Mouse (Mus musculus) left cerebral cortex, postnatal 4 days (tissue): ENCODE data around the gene Vwf. TPM values are rescaled to one million over a fixed set of nuclear protein-coding genes. Genes with fewer than 3 reads are reported as not detected.
A peak's percentile ranks its signal among the peaks of the same experiment; 100 is the strongest.

Experiments used
- DNase-seq: peaks from one replicate; pipeline ENCODE4 v3.0.0-alpha.2; 2022
- intact Hi-C: fragments of 180-260 bp; cut with DNase I; formaldehyde crosslinking; loops from one replicate; pipeline ENCODE4 v1.15.1; 2025
- total RNA-seq, 2 experiments: library from RNA; stranded (reverse); gene quantifications; 2 replicates each; pipeline ENCODE4 v1.2.3; 2021

The Vwf gene
- total RNA-seq: 10 to 100 TPM; 24.1 to 28.2 TPM

DNA sequence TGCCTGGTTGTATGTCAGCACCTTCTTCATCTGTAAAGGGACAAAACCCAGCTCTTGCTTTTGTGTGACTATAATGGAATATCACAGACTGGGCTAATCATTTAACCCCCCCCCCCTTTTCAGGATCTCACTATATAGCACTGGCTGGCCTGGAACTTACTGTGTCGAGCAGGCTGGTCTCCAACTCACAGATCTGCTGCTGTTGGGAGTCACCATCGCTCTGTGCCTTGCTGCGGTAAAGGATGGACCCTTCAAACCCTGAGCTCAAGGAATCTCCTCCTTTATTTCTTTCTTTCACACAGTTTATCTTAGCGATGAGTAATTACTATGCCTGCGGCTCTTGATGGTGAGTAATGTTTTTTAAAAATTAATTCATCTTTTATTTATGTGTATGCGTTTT lies at the start of gene Vwf:
Gene Vwf (plus strand): TSS at position 301 of the 400 bp plus-strand sequence.
- intact Hi-C loops: no loop called here
- no peak for DNase-seq

DNA sequence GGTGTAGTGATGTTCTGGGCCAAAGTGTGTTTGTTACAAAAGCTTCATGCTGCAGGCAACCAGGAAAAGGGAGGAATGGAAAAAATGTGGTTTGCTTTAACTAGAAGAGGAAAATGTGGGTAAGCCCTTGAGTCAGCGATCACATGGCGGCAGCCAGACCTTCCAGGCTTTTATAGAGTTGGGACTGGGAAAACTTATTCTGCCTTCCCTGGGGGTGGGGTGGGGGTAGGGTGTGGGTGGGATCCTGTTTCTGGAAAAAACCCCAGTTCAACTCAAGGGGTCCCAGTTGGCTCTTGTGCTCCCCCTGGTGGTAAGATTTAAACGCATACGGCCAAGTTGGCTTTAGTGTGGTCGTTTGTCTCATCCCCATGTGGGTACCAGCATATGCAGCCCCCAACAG lies 48.5 kb upstream of the Vwf start:
- intact Hi-C loops: no loop called here
- no peak for DNase-seq

DNA sequence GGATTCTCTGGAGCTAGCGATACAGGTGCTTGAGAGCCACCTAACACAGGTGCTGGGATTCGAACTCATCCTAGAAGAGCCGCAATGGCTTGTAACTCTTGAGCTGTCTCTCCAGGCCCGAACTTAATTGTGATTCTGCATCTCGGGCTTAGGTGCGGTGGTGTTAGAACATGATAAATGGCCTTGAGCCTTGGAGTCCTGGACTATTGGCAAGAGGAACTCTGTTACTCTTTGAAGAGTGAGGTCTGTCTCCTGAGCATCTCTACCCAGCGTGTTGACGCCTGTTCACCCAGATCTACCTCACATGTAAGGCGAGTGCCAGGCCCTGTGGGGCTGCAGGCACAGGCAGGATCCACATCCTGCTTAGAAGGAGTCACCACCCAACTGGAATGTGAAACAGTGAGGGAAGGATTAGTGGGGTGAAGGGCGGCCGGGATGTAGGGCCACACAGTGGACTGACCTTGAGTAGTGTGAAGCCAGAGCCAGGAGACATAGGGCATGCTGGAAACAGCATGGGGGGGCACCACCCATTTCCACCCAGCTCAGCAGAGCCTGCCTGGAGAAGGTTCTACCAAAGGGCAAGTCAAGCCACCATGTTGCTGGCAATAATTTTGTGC lies 43.3 kb upstream of the Vwf start:
- intact Hi-C loops: no loop called here
- DNase-seq: no peak

DNA sequence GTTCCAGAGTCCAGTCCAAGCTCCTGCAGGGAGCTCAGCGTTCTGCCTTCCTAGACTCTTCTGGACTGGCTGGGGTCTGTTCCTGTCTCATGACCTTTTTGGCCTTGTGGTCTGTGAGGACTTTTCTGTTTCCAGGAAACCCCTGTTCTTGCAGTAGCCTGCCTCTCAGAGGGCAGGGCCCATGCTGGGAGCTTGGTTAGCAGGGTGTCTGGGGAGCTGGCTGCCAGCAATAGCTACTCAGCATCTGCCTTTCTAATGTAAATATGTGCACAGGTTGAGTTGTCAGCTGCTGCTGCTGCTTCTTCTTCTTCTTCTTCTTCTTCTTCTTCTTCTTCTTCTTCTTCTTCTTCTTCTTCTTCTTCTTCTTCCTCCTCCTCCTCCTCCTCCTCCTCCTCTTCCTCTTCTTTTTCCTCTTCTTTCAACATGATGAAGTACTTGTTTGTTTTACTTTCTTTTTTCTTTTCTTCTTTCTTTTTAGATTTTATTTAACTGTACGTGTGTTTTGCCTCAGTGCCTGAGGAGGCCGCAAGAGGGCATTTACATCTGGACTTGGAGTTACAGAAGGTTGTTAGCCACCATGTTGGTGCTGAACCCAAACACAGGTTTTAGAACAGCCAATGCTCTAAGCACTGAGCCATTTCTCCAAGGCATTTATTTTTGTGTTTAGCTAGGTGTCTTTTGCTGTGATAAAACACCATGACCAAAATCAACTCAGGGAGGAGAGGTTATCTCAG lies 41.8 kb upstream of the Vwf start:
- no peak for DNase-seq
- intact Hi-C loops: no loop called here

DNA sequence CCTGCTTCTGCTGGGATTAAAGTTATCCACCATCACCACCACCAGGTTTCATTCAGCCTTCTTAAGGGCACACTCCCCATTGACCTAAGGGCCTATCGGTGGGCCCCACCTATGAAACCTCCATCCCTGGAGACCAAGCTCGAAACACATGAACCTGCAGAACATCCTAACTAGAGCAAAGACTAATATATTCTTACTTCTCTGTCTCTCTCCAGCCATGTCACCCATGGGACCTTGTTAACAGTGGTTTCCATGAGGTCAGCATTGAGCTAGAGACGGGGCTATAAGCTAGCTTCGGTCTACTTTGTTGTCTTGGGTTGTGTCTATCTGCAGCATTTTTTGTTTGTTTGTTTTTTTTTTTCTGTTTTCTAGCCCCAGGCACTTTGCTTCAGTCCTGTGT lies 40.1 kb upstream of the Vwf start:
- intact Hi-C loops: no loop called here
- no peak for DNase-seq

DNA sequence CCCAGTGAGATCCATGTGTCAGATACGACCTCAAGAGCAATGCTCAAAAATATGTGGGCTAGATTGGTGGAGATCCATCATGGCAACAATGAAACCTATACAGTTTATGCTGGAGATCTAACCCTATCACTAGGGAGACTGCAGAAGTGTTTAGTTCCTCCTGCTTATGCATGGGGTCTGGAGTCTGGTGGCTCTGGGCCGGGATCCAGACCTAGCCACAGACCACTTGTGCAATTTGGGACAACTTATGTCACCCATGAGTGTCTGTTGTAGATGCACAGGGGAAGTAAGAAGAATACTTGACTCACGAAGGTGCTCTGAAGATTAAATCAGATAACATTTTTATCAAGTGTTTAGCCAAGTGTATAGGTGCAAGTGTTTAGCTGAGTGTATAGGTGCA lies 36.8 kb upstream of the Vwf start:
- intact Hi-C loops: no loop called here
- DNase-seq: no peak

DNA sequence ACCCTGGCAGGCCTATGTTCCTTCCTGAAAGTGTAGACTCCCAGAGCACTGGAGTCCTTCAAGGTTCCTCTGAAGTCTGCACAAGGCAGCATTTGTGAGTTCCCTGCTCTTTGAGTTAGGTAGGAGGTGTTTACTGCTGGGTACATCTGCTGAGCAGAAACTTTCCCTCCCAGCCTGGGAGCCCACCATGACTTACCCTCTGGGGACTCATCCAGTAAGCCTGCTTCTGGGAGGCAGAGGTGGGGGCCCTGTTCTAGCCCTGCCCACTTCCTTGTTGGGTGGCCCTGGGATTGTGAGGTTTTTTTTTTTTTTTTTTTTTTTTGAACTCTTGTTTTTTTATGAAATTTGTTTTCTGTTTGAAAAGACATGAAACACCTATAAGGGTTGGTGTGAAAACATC lies 35.9 kb upstream of the Vwf start:
- intact Hi-C loops: no loop called here
- no peak for DNase-seq

DNA sequence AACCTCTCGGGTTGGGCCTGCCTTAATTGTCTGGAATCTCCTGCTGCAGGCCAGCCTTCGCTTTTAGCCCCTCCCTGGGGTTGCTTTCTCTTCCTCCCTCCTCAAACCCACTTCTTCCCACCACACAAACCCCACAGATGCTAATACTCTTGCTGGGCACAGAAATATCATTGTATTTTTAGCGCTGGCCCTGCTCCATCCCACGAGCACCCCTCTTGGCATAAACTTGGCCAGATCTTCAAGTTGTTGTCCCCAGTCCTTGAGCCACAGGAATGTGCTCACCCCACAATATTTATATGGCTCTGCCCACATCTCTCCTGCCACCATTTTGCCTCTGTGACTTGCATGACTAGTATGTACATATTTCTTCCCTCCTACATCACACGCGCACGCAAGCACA lies 35.4 kb upstream of the Vwf start:
- DNase-seq: no peak
- intact Hi-C loops: no loop called here

DNA sequence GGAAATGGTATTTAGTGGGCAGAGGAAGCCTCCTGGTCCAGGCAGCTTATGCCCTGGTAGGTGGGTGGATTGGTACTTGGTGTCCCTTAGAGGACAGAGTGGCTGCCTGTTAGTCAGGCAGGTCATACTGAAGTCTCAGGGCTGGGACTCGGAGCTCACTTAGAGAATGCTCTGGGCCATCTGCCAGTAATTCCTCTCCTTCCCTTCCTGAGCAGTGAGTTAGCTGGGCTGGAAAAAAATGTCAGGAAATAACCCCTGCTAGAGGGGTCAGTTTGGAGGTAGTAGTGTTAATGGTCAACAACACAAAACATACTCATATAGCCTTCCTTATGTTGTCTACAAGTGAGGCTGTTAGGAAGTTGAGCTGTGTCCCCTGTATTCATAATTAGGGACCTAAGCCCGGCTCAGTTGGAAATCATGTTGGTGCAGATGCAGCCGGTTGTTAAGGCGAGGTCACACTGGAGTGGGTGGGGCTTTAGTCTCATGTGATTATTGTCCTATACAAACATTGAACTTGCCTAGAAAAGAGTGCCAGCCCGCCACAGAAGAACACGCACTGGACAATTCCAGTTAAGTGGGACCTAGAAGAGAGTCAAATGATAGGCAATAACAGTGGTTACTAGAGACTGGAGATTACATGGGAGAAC lies 33.5 kb upstream of the Vwf start:
- DNase-seq: no peak
- intact Hi-C loops: no loop called here

DNA sequence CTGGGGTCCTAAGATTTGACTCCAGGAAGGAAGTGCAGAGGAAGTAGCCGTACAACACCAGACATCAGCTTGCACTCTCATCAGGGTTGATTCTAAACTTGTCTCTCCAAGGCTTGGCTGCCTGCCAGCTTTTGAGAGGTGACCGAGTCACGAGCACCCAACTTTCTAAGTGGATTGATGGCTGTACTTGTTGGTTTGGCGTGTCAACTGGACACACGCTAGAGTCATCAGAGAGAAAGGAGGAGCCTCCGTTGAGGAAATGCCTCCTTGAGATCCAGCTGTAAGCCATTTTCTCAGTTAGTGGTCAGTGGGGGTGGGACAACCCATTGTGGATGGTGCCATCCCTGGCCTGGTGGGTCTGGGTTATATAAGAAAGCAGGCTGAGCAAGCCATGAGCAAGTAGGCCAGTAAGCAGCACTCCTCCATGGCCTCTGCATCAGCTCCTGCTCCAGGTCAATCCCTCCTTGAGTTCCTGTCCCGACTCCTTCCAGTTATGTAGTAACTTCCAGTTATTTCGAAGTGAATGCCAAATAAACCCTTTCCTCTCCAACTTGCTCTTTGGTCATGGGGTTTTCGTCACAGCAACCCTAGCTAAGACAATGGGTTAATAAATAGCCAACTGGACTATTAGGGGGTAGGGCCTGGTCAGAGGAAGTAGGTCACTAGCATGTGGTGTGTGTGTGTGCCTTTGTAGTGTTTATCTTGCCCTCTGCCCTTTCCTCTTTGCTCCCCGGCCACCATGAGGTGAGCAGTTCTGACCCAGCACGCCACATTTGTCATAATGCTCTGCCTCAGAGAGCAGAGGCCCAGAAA lies 30.9 kb upstream of the Vwf start:
- intact Hi-C loops: no loop called here
- peak; percentile 29 for DNase-seq

DNA sequence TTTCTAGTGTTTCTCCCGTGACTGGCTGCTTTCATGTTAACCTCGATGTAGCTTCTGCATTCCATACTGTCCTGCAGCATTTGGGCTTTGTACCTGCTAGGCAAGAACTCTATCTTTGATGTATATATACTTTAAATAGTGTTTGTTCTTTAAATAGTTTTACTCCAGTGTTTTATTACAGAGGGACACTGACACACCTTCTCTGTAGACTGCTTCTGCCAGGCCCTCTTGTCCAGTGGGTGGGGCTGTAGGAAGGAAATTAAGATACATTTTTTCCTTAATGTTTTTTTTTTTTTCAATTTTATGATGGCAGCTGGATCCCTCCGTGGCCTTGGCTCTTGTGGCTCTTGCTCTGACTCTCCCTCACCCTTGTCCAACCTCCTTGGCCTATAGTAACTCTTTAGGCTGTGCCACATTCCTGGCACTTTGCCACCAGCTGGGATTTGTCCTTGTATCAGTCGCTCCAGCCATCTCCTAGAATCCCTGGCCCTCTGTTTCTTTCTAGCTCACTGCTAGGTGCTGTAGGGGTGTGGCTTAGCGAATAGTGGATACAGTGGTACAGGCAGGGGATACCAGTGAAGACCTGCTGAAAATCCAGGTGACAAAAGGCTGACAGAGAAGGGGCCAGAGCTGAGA lies 24.9 kb upstream of the Vwf start:
- no peak for DNase-seq
- intact Hi-C loops: no loop called here

DNA sequence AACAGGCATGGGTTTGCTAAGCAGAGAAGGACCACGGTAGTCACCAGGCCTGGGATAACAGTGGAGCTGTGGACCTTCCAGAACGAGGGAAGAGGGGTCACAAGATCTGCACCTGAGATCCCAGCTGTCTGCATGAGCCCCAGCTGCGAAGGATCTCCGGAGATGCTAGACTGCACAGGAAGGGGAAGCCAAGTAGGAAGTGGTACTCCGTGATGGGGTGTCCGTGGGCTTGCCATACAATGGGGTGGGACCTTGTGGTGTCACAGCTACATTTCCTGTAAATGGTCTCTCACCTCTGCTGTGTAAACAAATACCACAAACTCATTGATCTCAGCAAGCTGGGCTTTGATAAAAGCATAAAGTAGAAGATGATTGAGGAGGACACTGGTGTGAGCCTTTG lies 22.5 kb upstream of the Vwf start:
- DNase-seq: no peak
- intact Hi-C loops: no loop called here

DNA sequence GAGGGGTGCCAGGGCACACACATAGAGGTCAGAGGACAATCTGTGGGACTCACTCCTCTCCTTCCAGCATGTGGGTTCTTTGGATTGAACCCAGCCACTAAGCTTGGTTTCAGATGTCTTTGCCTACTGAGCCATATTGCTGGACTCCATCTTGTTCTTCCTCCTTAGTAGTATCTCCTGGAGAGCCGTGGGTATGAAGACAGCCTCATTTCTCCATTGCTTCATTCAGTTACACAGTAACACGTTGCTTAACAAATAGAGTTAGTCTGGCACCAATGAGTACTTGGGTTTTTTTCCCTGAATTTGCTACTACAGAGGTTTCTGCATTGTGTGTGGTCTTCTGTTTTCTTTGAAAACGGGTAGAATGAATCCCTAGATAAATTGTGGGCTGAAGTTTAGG lies 20.5 kb upstream of the Vwf start:
- intact Hi-C loops: no loop called here
- no peak for DNase-seq

DNA sequence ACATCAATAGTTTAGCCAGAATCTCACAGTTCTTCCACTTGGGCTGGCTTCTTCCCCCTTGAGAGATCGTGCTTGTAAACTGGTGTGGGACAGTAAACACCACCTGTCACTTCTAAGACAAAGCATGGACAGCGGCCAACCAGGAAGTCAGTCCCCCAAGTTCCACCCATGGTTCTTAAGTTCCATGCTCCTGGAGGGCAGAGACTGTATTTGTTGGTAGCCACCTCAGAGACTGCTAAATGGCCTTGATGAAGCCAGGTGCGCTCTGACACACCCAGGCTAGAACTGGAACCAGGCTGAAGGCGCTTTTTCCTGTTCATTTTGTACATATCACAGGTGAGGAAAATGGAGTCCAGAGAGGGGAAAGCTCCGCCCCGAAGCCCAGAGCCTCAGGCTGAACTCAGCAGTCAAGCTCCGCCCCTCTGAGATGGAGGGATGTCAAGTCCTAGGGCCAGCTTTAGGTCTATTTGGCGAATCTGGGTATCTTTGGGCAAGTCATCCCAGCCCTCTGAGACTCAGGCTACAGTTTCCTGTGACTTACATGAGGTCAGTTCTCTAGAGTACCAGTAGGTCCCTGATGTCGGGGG lies 17.9 kb upstream of the Vwf start:
- DNase-seq: no peak
- intact Hi-C loops: no loop called here

DNA sequence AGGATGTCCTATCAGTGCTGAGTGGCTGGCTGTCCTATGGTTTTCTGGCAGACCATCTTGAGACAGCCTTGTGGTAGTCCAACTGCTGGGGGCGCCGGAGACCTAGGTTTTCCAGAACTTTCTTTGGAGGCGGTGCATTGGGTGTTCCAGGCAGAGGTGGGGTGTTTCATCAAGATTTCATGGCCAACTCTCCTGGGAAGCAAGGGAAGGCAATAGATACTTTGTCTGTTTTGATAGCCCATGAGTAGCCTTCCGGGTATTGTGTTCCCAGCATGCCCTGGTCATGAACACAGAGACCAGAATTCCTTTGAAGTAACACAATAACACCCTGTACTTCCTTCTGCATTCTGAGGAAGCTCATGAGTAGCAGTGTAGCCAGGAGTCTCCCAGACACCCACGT lies 17.1 kb upstream of the Vwf start:
- intact Hi-C loops: no loop called here
- no peak for DNase-seq

DNA sequence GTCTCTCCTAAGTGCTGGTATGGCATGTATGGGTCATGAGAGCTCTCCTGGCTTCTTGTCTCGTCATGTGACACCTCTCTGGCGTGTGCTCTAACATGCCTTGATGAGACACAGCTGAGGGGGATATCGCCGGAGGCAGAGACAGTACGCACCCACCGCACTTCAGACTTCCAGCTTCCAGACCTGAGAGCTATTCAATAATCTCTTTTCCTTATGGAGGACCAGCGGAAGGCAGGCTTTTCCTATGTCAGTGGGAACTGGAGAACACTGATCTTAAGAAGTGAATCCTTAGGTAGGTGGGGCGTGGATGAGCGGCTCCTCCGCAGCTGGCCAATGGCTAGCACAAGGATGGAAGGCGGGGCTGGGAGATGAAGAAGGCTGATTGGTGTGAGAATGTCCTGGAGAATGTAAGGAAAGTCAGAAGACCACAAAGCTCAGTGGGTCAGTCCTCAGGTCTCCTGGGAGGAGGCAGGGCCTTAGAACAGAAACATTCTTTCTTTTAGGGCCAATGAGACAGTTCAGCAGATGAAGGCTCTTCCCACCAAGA lies 13.4 kb upstream of the Vwf start:
- intact Hi-C loops: no loop called here
- DNase-seq: no peak

DNA sequence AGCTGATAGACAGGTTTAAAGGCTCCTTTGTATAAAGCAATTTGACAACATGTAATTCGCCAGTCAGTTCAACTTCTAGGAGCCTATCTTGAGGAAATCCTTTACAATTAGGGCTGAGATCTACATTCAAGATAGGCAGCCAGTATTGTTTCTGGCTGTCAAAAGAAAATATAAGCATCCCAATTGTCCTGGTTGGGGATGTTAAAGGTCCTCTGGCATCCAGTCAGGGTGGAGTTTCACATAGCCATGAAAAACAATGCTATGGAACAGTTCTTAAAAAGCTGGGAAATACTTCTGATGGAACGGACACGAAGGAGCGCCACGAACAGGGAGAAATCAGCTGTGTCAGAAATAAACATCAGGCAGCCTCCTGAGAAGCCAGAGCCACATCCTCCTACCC lies 11.6 kb upstream of the Vwf start:
- intact Hi-C loops: no loop called here
- DNase-seq: no peak

DNA sequence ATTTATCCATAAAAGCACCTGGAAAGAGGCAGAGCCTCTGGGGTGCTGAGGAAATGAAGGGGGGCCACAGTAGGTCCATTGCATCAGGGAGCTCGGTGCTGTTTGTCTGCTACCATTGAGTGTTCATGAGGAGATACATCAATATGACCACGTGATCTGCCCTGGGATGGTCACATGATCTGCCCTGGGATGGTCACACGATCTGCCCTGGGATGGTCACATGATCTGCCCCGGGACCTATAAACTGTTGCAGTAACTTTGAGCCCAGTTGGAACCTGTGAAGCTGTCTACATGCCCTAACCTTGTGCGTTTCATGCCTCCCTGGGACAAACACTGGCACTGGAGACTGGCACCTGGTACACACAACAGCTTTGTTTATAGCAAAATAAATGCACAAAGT lies 8.1 kb upstream of the Vwf start:
- no peak for DNase-seq
- intact Hi-C loops: no loop called here

DNA sequence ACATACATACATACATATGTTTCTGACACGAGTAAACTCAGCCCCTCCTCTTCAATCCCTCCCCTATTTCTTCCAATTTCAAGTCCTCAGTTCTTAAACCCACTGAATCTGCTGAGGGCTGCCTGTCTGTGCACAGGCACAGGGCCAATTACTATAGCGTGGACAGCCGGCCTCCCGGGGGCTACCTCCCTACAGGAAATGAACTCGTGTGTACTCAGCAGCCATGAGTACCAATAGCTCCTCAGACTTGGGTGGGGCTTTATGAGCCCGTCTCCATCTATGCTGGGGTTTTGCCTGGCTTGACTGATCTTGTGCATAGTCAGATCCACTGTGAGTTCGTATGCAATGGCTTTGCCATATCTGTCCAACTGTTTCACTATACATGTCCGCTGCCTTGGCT lies 7.2 kb upstream of the Vwf start:
- intact Hi-C loops: no loop called here
- no peak for DNase-seq

DNA sequence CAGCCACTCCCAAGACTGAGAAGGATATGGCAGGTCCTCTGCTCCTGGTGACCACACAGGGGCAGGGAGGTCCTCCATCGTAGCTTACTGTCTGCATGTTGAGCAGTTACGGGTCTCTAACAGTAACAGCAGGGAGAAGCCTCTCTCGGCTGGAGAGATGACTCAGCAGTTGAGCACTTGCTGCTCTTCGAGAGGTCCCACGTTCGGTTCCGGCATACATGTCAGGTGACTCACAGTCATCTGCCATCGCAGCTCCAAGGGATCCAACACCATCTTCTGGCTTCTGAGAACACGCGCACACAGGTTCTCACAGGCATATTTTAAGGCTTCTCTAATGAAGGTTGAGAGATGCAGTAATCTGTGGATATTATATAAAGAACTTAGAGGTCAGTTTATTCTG lies 6.4 kb upstream of the Vwf start:
- DNase-seq: no peak
- intact Hi-C loops: no loop called here
